Mouse (Mus musculus) CH12.LX (cell line): ENCODE measurements at regions not wholly inside any gene's neighbourhood (a gene's known extent, or its start where the extent isn't known, plus 50 kb on each side); places are given as distances from the start of the nearest gene placed in this dataset.

Source experiments
- DNase-seq: peaks from one replicate; pipeline ENCODE4 v3.0.0-alpha.2; 2013; ENCODE audit errors: extremely low read depth
- H3K27ac ChIP-seq: 2 replicates; pipeline ENCODE4 v1.5.1; 2012; ENCODE audit warnings: low read depth, mild to moderate bottlenecking, control low read depth, moderate library complexity; ENCODE audit not compliant: insufficient read depth
- H3K27me3 ChIP-seq: replicated peaks from 2 replicates; pipeline ENCODE3; 2012; ENCODE audit warnings: inconsistent platforms
- H3K36me3 ChIP-seq, 2 experiments: replicated peaks in 1 of 2; 2 replicates each; pipeline versions ENCODE3 to v1.6.1; 2012; ENCODE audit warnings: inconsistent platforms in 1 of 2, low read length in 1 of 2, mild to moderate bottlenecking in 1 of 2, mixed read lengths in 1 of 2, moderate library complexity in 1 of 2; ENCODE audit not compliant: control insufficient read depth in 1 of 2, insufficient read depth in 1 of 2
- H3K4me1 ChIP-seq, 2 experiments: 2 replicates each; pipeline ENCODE4 v1.6.1; 2012; ENCODE audit warnings: inconsistent platforms in 1 of 2, moderate library complexity in 1 of 2; ENCODE audit not compliant: insufficient read depth in 2 of 2, control insufficient read depth in 1 of 2
- H3K4me2 ChIP-seq: 2 replicates; pipeline ENCODE4 v1.6.1; 2012; ENCODE audit warnings: low read depth, mild to moderate bottlenecking, control low read depth; ENCODE audit not compliant: poor library complexity, insufficient read depth, severe bottlenecking
- H3K4me3 ChIP-seq, 3 experiments: fragments of 150-350 bp in 1 of 3; sonication (generic) in 1 of 3; replicated peaks in 1 of 3; 2 replicates each; pipeline versions ENCODE3 to v1.5.1; 2011 to 2012; ENCODE audit warnings: low read depth in 2 of 3, low read length in 2 of 3, mild to moderate bottlenecking in 2 of 3, moderate library complexity in 2 of 3, control low read depth in 1 of 3, improper control_type of control experiment in 1 of 3, inconsistent platforms in 1 of 3, mixed read lengths in 1 of 3; ENCODE audit not compliant: poor library complexity in 1 of 3
- H3K79me2 ChIP-seq: replicated peaks from 2 replicates; pipeline ENCODE4 v1.6.1; 2012; ENCODE audit warnings: mild to moderate bottlenecking, moderate library complexity; ENCODE audit not compliant: control insufficient read depth, poor library complexity, insufficient read depth, severe bottlenecking; ENCODE audit errors: extremely low read depth
- H3K9ac ChIP-seq: 2 replicates; pipeline ENCODE4 v1.6.1; 2012; ENCODE audit warnings: low read depth, mild to moderate bottlenecking, control low read depth, moderate library complexity; ENCODE audit not compliant: insufficient read depth
- H3K9me3 ChIP-seq: replicated peaks from 2 replicates; pipeline ENCODE3; 2012; ENCODE audit warnings: low read length, inconsistent platforms, mixed read lengths
- BHLHE40 ChIP-seq: IDR thresholded peaks from 2 replicates; pipeline ENCODE4 v1.6.1; 2011; ENCODE audit warnings: mild to moderate bottlenecking, low read depth, low read length, improper control_type of control experiment
- CHD1 ChIP-seq: IDR thresholded peaks from 2 replicates; pipeline ENCODE4 v1.6.1; 2012; ENCODE audit warnings: low read depth, low read length, improper control_type of control experiment, inconsistent platforms
- CHD2 ChIP-seq: IDR thresholded peaks from 2 replicates; pipeline ENCODE4 v1.6.1; 2011; ENCODE audit warnings: low read length, improper control_type of control experiment
- CTCF ChIP-seq, 2 experiments: IDR thresholded peaks in 1 of 2; conservative IDR thresholded peaks in 1 of 2; 2 replicates each; pipeline ENCODE4 v1.5.1; 2011 to 2012; ENCODE audit warnings: low read depth in 2 of 2, low read length in 2 of 2, improper control_type of control experiment in 1 of 2, inconsistent platforms in 1 of 2, mild to moderate bottlenecking in 1 of 2, moderate library complexity in 1 of 2
- E2F4 ChIP-seq: IDR thresholded peaks from 2 replicates; pipeline ENCODE4 v1.6.1; 2011; ENCODE audit warnings: low read depth, low read length, improper control_type of control experiment; ENCODE audit not compliant: insufficient replicate concordance
- ELF1 ChIP-seq: IDR thresholded peaks from 2 replicates; pipeline ENCODE4 v1.6.1; 2014; ENCODE audit warnings: low read depth, mild to moderate bottlenecking, inconsistent platforms, low read length, improper control_type of control experiment
- ETS1 ChIP-seq: conservative IDR thresholded peaks from 2 replicates; pipeline ENCODE4 v1.6.1; 2012; ENCODE audit warnings: low read depth, mild to moderate bottlenecking, inconsistent platforms, low read length, improper control_type of control experiment, moderate library complexity
- IRF4 ChIP-seq: IDR thresholded peaks from 2 replicates; pipeline ENCODE4 v1.6.1; 2014; ENCODE audit warnings: low read depth, mild to moderate bottlenecking, inconsistent platforms, low read length, improper control_type of control experiment
- JUND ChIP-seq: conservative IDR thresholded peaks from 2 replicates; pipeline ENCODE4 v1.6.1; 2011; ENCODE audit warnings: low read depth, low read length, improper control_type of control experiment
- KAT2A ChIP-seq: IDR thresholded peaks from 2 replicates; pipeline ENCODE4 v1.6.1; 2012; ENCODE audit warnings: low read length, improper control_type of control experiment, inconsistent platforms; ENCODE audit not compliant: insufficient replicate concordance
- MAFK ChIP-seq: IDR thresholded peaks from 2 replicates; pipeline ENCODE4 v1.6.1; 2011; ENCODE audit warnings: low read length, improper control_type of control experiment; ENCODE audit not compliant: insufficient replicate concordance
- MAX ChIP-seq: IDR thresholded peaks from 2 replicates; pipeline ENCODE4 v1.6.1; 2011; ENCODE audit warnings: low read length, improper control_type of control experiment
- MAZ ChIP-seq: IDR thresholded peaks from 2 replicates; pipeline ENCODE4 v1.6.1; 2012; ENCODE audit warnings: low read depth, mild to moderate bottlenecking, inconsistent platforms, low read length, improper control_type of control experiment, moderate library complexity
- MEF2A ChIP-seq: IDR thresholded peaks from 2 replicates; pipeline ENCODE4 v1.6.1; 2014; ENCODE audit warnings: low read depth, mild to moderate bottlenecking, inconsistent platforms, low read length, improper control_type of control experiment, borderline replicate concordance
- MXI1 ChIP-seq: IDR thresholded peaks from 2 replicates; pipeline ENCODE4 v1.6.1; 2011; ENCODE audit warnings: mild to moderate bottlenecking, low read depth, low read length, improper control_type of control experiment
- MYC ChIP-seq: IDR thresholded peaks from 2 replicates; pipeline ENCODE4 v1.6.1; 2011; ENCODE audit warnings: low read depth, mild to moderate bottlenecking, improper control_type of control experiment, low read length
- NRF1 ChIP-seq: IDR thresholded peaks from 2 replicates; pipeline ENCODE4 v1.6.1; 2014; ENCODE audit warnings: low read depth, mild to moderate bottlenecking, inconsistent platforms, low read length, improper control_type of control experiment, moderate library complexity
- PAX5 ChIP-seq: IDR thresholded peaks from 2 replicates; pipeline ENCODE4 v1.6.1; 2012; ENCODE audit warnings: low read length, inconsistent platforms, mixed read lengths
- POLR2A ChIP-seq: IDR thresholded peaks from 2 replicates; pipeline ENCODE4 v1.6.1; 2011; ENCODE audit warnings: low read depth, mild to moderate bottlenecking, improper control_type of control experiment, low read length
- POLR2AphosphoS2 ChIP-seq: IDR thresholded peaks from 2 replicates; pipeline ENCODE4 v1.6.1; 2011; ENCODE audit warnings: low read depth, low read length, improper control_type of control experiment
- RAD21 ChIP-seq: IDR thresholded peaks from 2 replicates; pipeline ENCODE4 v1.6.1; 2011; ENCODE audit warnings: low read depth, mild to moderate bottlenecking, low read length, improper control_type of control experiment, moderate library complexity
- RCOR1 ChIP-seq: conservative IDR thresholded peaks from 2 replicates; pipeline ENCODE4 v1.6.1; 2012; ENCODE audit warnings: low read depth, mild to moderate bottlenecking, inconsistent platforms, low read length, improper control_type of control experiment
- SIN3A ChIP-seq: IDR thresholded peaks from 2 replicates; pipeline ENCODE4 v1.6.1; 2012; ENCODE audit warnings: low read length, improper control_type of control experiment, inconsistent platforms
- SMC3 ChIP-seq: IDR thresholded peaks from 2 replicates; pipeline ENCODE4 v1.6.1; 2011; ENCODE audit warnings: low read depth, low read length, improper control_type of control experiment
- TBP ChIP-seq: conservative IDR thresholded peaks from 2 replicates; pipeline ENCODE4 v1.6.1; 2011; ENCODE audit warnings: low read depth, low read length, improper control_type of control experiment
- TCF12 ChIP-seq: IDR thresholded peaks from 2 replicates; pipeline ENCODE4 v1.6.1; 2014; ENCODE audit warnings: low read depth, mild to moderate bottlenecking, inconsistent platforms, low read length, improper control_type of control experiment
- USF2 ChIP-seq: conservative IDR thresholded peaks from 2 replicates; pipeline ENCODE4 v1.6.1; 2011; ENCODE audit warnings: low read depth, low read length, improper control_type of control experiment
- ZC3H11A ChIP-seq: IDR thresholded peaks from 2 replicates; pipeline ENCODE4 v1.6.1; 2012; ENCODE audit warnings: low read depth, mild to moderate bottlenecking, inconsistent platforms, low read length, improper control_type of control experiment
- ZMIZ1 ChIP-seq: IDR thresholded peaks from 2 replicates; pipeline ENCODE4 v1.6.1; 2012; ENCODE audit warnings: low read depth, mild to moderate bottlenecking, inconsistent platforms, low read length, improper control_type of control experiment
- ZNF384 ChIP-seq: IDR thresholded peaks from 2 replicates; pipeline ENCODE4 v1.6.1; 2012; ENCODE audit warnings: low read depth, low read length, improper control_type of control experiment, inconsistent platforms
- dilution Hi-C: fragments of 300-500 bp; cut with MboI; formaldehyde crosslinking; loops from 2 replicates; pipeline ENCODE4 v1.14.3; 2020; ENCODE audit warnings: low sequenced_read_pairs; ENCODE audit not compliant: extremely low pct_unique_long_range_greater_than_20kb, extremely low pct_ligation_motif_present
- in situ Hi-C: fragments of 300-500 bp; cut with MboI; formaldehyde crosslinking; loops from 3 replicates; pipeline ENCODE4 v1.14.3; 2019; ENCODE audit warnings: low sequenced_read_pairs, low pct_ligation_motif_present, low pct_unique_long_range_greater_than_20kb, mixed read lengths

GRCm38 (mm10) chr12:92193934-92194685, 345.2 kb upstream of the Sel1l start:
- Histone ChIP-seq H3K4me3 (no peak overlapping the region), H3K27me3 (no peaks in the 10 kb centered on the region), H3K79me2 (no peaks in the 10 kb centered on the region), H3K9ac (no peak overlapping the region), H3K36me3 (no peaks in the 10 kb centered on the region), H3K4me1 (no peaks in the 10 kb centered on the region), H3K27ac (no peak overlapping the region), H3K4me2 (no peak overlapping the region), H3K9me3 (no peaks in the 10 kb centered on the region)
- in situ Hi-C loops: no loop called here
- TF ChIP-seq ZC3H11A (no peak), TCF12 (no peak), ZMIZ1 (no peak), NRF1 (no peak), E2F4 (no peak), ELF1 (no peak), MYC (no peak), CHD1 (no peak), USF2 (no peak), MAX (no peak), POLR2A (no peak), ETS1 (no peak), BHLHE40 (no peak), MXI1 (no peak), SMC3 (no peak), ZNF384 (no peak), PAX5 (no peak), JUND (no peak), CHD2 (no peak), CTCF (conservative IDR thresholded peaks at IDR 0.05 in 1 of 2, IDR thresholded peaks at IDR 0.05 in 1 of 2; ENCODE audit: low read depth in 2 of 2, low read length in 2 of 2) (no peak)
- dilution Hi-C loops: no loop called here
- DNase-seq: no peak

- Histone ChIP-seq H3K9ac (no peak overlapping the region), H3K4me1 (no peaks in the 10 kb centered on the region), H3K9me3 (no peaks in the 10 kb centered on the region), H3K4me2 (no peak overlapping the region), H3K4me3 (no peak overlapping the region), H3K79me2 (no peaks in the 10 kb centered on the region), H3K27ac (no peak overlapping the region), H3K36me3 (no peaks in the 10 kb centered on the region), H3K27me3 (no peaks in the 10 kb centered on the region)
- no peak for DNase-seq
- dilution Hi-C loops (no loop called here), in situ Hi-C loops (no loop called here)
- TF ChIP-seq MAZ: no peak
- no peak for TF ChIP-seq RCOR1
- no peak for TF ChIP-seq SIN3A
- TF ChIP-seq MAFK: no peak
- no peak for TF ChIP-seq USF2
- TF ChIP-seq KAT2A: no peak
- TF ChIP-seq POLR2AphosphoS2: no peak
- TF ChIP-seq CTCF (conservative IDR thresholded peaks at IDR 0.05 in 1 of 2, IDR thresholded peaks at IDR 0.05 in 1 of 2; ENCODE audit: low read depth in 2 of 2, low read length in 2 of 2): no peak
- TF ChIP-seq TBP: no peak
- no peak for TF ChIP-seq IRF4
- no peak for TF ChIP-seq ZNF384
- TF ChIP-seq MEF2A: no peak
- TF ChIP-seq RAD21: no peak
Measured at GRCm38 (mm10) chr12:92193199-92193933, 344.4 kb upstream of the Sel1l start.
